Mouse (Mus musculus) olfactory bulb, adult 2 months (tissue): ENCODE results near the gene Olfr373.

ENCODE experiments used
- CTCF ChIP-seq: fragments of 200-500 bp; IDR thresholded peaks from 2 replicates; pipeline ENCODE4 v1.5.1; 2012; ENCODE audit warnings: low read depth, mild to moderate bottlenecking, low read length, moderate library complexity; ENCODE audit not compliant: insufficient read depth
- POLR2A ChIP-seq: fragments of 200-500 bp; IDR thresholded peaks from 2 replicates; pipeline ENCODE4 v1.6.1; 2012; ENCODE audit warnings: mild to moderate bottlenecking, low read depth, low read length, moderate library complexity; ENCODE audit not compliant: insufficient read depth

- TF ChIP-seq CTCF (no peak), POLR2A (no peak)
Observed at GRCm38 (mm10) chr8:72146056-72146455, 63.1 kb downstream of the Olfr373 start.
